Mouse (Mus musculus): ENCODE data around the gene Anks1. TPM values are rescaled to one million over a fixed set of nuclear protein-coding genes. Genes with fewer than 3 reads are reported as not detected.
"Not testable (repeated sequence)": the region's sequence is repeated elsewhere in the genome, so short reads cannot be mapped to it uniquely, and the experiment has no call there.

Gene Anks1
- total RNA-seq, 1 experiment from 2014 or later: 25.7 TPM

DNA sequence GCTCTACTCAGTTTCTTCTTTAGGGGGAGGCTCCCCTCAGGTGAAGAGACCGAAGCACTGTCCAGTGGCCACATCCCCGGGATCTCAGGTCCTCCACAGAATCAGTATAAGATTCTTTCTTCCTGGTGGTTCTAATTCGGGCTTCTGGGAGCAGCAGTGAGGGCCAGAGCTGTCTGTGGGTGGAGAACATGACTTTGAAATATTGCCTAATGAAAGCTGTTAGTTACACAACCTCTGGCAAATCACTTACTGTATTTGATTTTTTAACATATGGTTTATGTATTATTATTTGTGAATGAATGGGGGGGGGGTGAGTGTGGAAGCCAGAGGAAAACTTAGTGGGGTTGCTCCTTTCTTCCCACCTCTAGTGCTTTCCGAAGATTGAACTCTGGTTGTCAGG lies 22.7 kb downstream of the Anks1 start:
- no peak for DNase-seq

DNA sequence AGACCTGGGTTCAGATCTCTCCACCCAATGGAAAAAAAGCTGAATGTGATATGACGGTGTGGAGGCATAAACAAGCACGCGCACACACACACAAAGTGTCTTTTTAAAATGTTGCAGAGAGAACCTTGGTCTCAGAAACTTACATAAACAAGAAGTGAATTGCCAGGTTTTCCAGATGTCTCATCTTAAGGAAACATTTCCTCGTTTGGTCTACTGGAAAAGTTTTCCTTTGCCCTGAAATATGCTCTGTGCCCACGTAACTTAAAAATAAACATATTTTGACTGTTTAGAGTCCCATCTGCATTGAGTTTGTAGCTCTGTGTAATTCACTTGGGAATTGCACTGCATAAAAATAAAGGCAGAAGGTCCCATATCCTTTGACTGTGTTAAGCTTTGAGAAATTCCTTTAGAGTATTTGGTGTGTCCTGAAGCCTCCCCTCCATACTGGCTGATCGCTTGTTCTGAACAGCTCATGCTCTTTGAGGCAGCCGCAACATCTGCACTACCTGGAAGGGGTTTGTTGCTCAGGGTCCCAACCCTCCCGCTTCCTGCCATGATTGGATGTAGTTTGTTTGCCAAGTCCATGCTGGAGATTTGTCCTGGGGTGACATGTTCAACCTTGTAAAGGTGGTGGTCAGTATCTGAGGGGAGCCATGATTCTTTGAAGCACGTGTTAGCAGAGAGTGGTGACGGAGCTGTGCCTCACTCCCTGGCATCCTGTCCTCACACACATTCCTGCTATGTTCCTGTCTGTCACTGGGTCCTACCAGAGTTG lies 25.2 kb downstream of the Anks1 start:
- no peak for DNase-seq

GRCm38 (mm10) chr17:27935091-27935490 lies 26.0 kb downstream of the Anks1 start:
- DNase-seq: no peak

GRCm38 (mm10) chr17:27937054-27937615 lies 28.0 kb downstream of the Anks1 start:
- DNase-seq: no peak

GRCm38 (mm10) chr17:27938121-27938754 lies 29.1 kb downstream of the Anks1 start:
- DNase-seq: no peak

GRCm38 (mm10) chr17:27939028-27939427 lies 29.9 kb downstream of the Anks1 start:
- no peak for DNase-seq

DNA sequence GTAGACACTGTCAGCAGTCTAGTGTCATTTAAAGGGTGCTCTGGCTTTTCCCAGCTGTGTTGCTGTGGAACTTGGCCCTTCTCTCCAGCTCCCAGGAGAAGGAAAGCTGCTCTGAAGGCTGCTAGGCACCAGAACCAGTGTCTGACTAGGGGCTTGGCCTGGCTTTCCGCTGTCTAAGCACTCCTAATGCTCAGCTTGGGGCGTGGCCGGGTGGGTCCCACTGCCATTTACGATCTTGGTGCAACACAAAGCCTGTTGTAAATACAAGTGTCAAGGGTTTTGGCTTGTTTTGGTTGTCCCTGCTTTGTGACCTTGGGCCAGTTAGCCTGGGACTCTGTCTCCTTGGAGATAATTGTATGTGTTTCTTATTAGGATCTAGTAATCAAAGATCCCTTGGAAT lies 31.2 kb downstream of the Anks1 start:
- DNase-seq: peak; percentile 33

DNA sequence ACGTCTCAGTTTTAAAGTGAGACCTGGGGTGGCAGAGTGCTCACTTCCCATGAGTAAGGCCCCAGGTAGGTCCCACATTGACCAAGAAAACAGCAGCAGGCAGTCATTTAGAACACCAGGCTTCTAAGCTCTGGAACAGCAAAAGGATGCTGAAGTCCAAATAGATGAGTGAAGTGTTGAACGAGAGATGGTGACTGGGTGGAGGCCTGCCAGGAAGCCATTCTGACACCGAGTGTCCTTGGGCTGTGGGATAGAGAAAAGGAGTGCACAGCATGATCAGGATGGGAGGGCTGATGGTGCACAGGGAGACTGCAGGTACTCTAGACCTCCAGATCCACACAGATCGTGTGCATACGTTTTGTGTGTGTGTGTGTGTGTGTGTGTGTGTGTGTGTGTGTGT lies 32.1 kb downstream of the Anks1 start:
- DNase-seq: no peak

GRCm38 (mm10) chr17:27941698-27942097 lies 32.6 kb downstream of the Anks1 start:
- no peak for DNase-seq

DNA sequence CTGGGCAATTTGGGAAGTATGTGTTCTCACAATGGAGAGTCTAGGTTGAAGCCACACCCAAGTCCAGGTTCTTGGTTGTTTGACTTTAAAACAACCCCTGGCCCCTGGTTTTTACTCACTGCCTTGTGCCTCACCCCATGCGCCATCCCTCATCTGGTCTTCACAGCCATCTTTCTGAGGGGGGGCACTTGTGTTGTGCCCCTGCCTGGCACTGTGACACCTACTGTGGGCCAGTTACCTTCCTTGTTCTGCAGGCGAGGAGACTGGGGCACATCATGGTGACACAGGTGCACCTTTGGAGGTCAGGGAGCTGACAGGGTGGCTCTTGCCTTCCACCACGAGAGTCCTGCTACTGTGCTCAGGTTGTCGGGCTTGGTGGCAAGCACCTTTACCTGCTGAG lies 33.0 kb downstream of the Anks1 start:
- no peak for DNase-seq

DNA sequence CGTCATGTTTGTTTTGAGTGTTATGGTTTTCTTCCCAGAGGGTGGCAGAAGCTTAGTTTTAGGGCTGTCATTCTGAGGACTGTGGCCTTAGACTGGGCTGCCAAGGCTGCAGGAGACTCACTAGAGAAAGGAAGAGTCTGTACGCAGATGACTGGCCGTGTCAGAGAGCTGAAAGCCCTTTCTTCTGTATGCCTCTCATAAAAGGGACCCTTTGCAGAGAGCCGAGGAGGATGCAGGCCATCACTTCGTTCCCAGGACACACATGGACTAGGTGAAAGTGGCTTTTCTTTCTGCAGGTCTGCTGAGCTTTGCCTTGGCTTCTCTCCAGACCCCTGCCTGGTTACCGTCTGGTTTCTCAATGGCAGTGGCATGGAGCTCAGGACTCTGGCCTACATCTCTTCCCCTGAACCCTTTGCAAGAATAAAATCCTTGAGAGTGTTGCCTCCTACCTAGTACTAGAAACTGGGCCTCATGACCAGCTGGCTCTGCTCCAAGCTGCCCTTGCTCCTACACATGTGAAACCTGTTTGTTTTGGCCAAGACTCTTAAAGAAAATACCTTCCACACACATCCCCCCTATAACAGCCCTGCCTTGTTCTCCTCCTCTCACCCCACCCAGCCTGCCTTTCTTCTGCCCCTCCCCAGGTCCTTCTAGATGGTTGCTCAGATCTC lies 36.6 kb downstream of the Anks1 start:
- peak; percentile 77 for DNase-seq

- no peak for DNase-seq
These were observed 37.3 kb downstream of the Anks1 start for GRCm38 (mm10) chr17:27946371-27946770.

DNA sequence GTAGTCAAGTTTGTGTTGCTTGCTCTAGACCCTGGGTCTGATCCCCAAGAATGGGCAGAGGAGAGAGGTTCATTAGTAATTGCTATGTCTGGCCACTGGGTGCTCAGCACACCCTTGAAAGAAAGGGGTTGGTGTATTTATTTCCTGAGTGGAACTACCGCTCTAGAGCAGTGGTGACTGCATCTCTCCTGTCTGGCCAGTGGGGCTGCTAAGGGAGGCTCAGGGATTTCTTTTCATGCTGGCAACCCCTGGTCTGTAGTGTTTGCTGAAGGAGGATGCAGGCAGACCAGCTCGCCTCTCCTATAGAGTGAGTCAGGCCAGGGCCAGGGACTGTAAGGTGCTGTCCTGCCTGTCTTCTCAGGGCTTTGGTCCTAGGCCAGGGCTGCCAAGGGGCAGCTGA lies 38.0 kb downstream of the Anks1 start:
- DNase-seq: no peak

DNA sequence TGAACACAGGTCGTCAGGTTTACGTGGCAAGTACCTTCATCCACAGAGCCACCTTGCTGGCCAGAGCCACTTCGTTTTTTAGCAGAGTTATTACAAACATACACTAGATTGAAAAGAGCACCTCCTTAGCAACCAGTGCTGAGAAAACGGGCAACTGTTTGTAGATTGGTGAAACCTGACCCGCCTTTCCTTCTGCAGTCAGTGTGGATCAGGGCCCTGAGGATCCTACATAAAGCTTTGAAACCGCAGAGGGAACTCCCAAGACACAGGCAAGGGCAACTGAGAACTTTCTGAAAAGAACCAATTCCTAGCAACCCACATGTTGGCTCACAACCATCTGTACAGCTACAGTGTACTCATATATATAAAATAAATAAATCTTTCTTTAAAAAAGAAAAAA lies 44.0 kb downstream of the Anks1 start:
- no peak for DNase-seq

GRCm38 (mm10) chr17:27954629-27955402 lies 45.7 kb downstream of the Anks1 start:
- no peak for DNase-seq

DNA sequence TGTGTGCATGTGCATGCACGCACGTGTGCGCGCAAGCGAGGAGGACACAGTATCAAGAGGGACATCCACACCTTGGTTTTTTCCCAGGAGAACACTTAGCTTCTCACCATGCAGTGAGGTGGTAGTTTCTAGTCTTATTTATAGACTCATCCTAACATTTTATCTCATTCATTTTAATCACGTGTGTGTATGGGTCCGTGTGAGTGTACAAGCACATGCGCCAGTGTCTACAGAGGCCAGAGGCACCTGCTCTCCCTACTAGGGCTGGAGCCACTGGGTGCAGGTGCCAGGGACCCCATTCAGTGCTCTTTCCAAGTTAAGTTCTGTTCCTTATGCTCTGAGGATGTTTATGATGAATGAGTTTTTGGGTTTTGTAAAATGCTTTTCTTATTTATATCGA lies 48.5 kb downstream of the Anks1 start:
- DNase-seq: no peak

DNA sequence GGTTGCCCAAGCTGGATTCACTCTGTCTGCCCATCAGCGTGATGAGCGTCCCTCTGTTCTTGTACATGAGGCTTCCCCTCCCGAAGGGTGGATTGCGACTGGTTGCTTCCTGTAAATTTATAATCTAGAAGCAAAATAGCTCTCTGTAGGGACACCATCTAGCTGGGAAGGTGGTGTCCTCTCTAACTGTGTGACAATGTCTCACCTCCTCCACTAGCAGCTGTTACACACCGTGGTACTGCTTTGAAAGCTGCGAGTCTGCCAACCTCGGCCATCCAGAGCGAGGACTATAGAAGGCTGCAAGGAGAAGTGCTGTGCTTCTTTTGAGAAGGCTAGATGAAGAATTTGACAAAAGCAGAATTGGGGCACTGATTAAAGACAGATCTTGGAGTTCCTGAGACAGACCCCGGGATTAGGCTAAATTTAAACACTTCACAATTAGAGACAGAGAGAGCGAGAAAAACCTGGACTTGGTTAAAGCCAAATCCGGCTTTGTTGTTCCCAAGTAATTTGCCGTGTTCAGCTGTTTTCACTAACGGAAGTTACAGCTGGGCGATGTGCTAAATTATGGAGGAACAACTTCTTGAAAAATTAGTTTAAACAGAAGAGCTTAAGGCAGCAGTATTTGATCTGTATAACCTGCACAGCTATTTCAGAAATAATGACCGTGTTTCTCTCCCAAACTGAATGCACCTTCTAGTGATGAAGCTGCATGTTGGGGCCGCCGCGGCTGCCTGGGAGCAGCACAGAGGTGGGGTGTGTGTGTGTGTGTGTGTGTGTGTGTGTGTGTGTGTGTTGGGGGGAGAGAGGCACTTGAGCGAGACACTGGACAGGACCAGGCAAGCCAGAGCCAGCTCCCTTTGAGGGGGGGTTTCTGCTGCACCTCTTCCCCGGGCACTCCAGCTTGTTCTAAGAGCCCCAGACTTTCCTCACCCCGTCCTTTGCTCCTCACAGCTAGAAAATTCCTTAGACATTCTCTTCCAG lies 51.3 kb downstream of the Anks1 start:
- no peak for DNase-seq

- not testable (repeated sequence) for DNase-seq
These were observed 54.0 kb downstream of the Anks1 start for GRCm38 (mm10) chr17:27963120-27963519.

DNA sequence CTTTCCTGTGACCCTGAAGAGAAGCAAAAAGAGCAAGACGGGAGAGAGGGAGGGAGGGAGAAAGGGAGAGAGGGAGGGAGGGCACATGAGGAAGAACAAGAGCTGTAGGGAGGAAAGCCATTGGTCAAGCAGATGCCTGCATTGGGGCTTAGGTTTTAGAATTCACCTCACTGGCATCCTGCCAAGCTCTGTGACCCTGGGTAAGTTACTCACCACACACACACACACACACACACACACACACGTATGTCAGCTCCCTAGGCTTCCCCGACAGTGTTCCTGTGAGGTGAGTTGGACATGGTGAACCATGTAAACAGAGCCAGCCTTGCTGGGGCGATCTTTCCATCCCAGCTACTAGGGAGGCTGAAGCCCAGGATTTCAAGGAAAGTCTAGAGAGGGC lies 55.5 kb downstream of the Anks1 start:
- DNase-seq: peak; percentile 66

DNA sequence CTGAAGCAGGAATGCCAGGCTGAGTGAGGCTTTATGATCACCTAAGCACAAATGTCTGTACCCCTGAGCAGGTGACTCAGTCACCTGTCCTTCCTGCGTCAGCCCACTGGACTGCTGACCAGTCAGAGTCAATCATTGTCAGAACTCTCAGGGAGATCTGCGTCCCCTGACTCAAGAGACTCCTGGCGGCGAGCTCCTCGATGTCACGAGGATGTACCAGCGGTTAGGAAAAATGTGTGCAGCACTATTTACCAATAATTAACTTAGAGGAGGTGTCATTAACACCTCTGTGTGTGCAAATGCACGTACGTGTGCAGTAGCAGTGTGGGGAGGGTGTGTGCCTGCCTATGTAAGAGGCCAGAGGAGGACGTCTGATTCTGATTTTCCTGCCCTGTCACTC lies 56.2 kb downstream of the Anks1 start:
- DNase-seq: no peak

- DNase-seq: no peak
These were observed 57.0 kb downstream of the Anks1 start for GRCm38 (mm10) chr17:27966056-27966455.

All from adrenal gland, postnatal 14 days (tissue).